Mouse (Mus musculus): Measurements from ENCODE around the gene Gm13285. TPM values are rescaled to one million over a fixed set of nuclear protein-coding genes. Genes with fewer than 3 reads are reported as not detected.
"Not testable (repeated sequence)": the region's sequence is repeated elsewhere in the genome, so short reads cannot be mapped to it uniquely, and the experiment has no call there.

Gm13285 gene
- polyA plus RNA-seq, 1 experiment from 2014 or later: 0.82 TPM

DNA sequence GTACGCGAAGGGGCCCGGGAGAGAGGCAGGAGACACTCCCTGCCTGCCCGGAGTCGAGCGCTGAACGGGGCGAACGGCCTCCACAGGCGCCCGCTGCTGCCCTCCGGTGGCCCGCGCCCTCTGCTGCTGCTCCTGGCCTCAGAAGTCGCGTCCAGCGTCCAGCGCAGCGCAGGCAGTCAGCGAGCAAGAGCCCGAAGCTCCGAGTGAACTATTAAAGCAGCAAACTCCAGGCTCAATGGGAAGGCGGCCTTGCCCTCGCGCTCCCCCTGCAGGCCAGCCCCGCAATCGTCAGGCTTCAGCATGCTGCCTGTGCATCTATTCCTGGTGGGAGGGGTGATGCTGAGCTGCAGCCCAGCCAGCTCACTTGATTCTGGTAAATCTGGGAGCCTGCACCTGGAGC, 14.1 kb upstream of the Gm13285 start, which contains the start of gene Gm13276:
Gene Gm13276, plus strand, starts transcription at position 301 of the 400 bp plus-strand sequence.
- H3K27ac ChIP-seq (ENCODE audit: low read depth, low read length); DNase-seq (ENCODE audit: low spot score); H3K27me3 ChIP-seq (ENCODE audit: control insufficient read depth, insufficient read depth, low read length); H3K9ac ChIP-seq (ENCODE audit: low read depth, low read length); ATAC-seq (ENCODE audit: low FRiP score); H3K4me2 ChIP-seq (replicated peaks; ENCODE audit: low read depth, low read length); H3K4me1 ChIP-seq (replicated peaks; ENCODE audit: control insufficient read depth, insufficient read depth, low read length); H3K9me3 ChIP-seq (ENCODE audit: control insufficient read depth, low read length); H3K36me3 ChIP-seq (ENCODE audit: control insufficient read depth, insufficient read depth, low read length); H3K4me3 ChIP-seq (ENCODE audit: low read depth, low read length): not testable (repeated sequence)
- WGBS: no CpG with 5 or more reads among the region's 27 CpGs

DNA sequence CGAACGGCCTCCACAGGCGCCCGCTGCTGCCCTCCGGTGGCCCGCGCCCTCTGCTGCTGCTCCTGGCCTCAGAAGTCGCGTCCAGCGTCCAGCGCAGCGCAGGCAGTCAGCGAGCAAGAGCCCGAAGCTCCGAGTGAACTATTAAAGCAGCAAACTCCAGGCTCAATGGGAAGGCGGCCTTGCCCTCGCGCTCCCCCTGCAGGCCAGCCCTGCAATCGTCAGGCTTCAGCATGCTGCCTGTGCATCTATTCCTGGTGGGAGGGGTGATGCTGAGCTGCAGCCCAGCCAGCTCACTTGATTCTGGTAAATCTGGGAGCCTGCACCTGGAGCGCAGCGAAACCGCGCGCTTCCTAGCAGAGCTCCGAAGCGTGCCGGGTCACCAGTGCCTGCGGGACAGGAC, 11.1 kb upstream of the Gm13285 start, which contains the start of gene Gm13277:
Gene Gm13277, plus strand, starts transcription at position 231 of the 400 bp plus-strand sequence.
- ATAC-seq (ENCODE audit: low FRiP score); H3K27ac ChIP-seq (ENCODE audit: low read depth, low read length); H3K27me3 ChIP-seq (ENCODE audit: control insufficient read depth, insufficient read depth, low read length); DNase-seq (ENCODE audit: low spot score); H3K36me3 ChIP-seq (ENCODE audit: control insufficient read depth, insufficient read depth, low read length); H3K4me3 ChIP-seq (ENCODE audit: low read depth, low read length); H3K9me3 ChIP-seq (ENCODE audit: control insufficient read depth, low read length); H3K4me2 ChIP-seq (replicated peaks; ENCODE audit: low read depth, low read length); H3K4me1 ChIP-seq (replicated peaks; ENCODE audit: control insufficient read depth, insufficient read depth, low read length); H3K9ac ChIP-seq (ENCODE audit: low read depth, low read length): not testable (repeated sequence)
- 0% methylated on average over 1 of the region's 28 CpGs for WGBS

DNA sequence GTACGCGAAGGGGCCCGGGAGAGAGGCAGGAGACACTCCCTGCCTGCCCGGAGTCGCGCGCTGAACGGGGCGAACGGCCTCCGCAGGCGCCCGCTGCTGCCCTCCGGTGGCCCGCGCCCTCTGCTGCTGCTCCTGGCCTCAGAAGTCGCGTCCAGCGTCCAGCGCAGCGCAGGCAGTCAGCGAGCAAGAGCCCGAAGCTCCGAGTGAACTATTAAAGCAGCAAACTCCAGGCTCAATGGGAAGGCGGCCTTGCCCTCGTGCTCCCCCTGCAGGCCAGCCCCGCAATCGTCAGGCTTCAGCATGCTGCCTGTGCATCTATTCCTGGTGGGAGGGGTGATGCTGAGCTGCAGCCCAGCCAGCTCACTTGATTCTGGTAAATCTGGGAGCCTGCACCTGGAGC, 8.2 kb upstream of the Gm13285 start, which contains the start of gene Gm13278:
Gene Gm13278, plus strand, starts transcription at position 301 of the 400 bp plus-strand sequence.
- not testable (repeated sequence) for H3K27ac ChIP-seq (ENCODE audit: low read depth, low read length); H3K4me2 ChIP-seq (replicated peaks; ENCODE audit: low read depth, low read length); ATAC-seq (ENCODE audit: low FRiP score); H3K27me3 ChIP-seq (ENCODE audit: control insufficient read depth, insufficient read depth, low read length); H3K4me3 ChIP-seq (ENCODE audit: low read depth, low read length); H3K4me1 ChIP-seq (replicated peaks; ENCODE audit: control insufficient read depth, insufficient read depth, low read length); H3K9ac ChIP-seq (ENCODE audit: low read depth, low read length); H3K36me3 ChIP-seq (ENCODE audit: control insufficient read depth, insufficient read depth, low read length); H3K9me3 ChIP-seq (ENCODE audit: control insufficient read depth, low read length); DNase-seq (ENCODE audit: low spot score)
- no CpG with 5 or more reads among the region's 28 CpGs for WGBS

DNA sequence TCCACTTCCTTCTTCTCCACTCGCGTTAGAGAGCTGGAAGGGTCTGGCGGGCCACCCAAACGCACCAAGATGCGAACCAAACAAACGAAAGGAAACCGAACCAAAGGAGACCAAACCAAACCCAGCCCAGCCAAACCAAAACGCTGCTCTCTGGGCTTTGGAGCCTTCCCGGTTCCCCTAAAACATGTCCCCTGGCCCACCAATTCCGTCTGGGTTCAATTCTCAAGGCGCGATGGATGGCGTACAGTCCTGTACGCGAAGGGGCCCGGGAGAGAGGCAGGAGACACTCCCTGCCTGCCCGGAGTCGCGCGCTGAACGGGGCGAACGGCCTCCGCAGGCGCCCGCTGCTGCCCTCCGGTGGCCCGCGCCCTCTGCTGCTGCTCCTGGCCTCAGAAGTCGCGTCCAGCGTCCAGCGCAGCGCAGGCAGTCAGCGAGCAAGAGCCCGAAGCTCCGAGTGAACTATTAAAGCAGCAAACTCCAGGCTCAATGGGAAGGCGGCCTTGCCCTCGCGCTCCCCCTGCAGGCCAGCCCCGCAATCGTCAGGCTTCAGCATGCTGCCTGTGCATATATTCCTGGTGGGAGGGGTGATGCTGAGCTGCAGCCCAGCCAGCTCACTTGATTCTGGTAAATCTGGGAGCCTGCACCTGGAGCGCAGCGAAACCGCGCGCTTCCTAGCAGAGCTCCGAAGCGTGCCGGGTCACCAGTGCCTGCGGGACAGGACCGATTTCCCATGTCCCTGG, 5.4 kb upstream of the Gm13285 start, which contains the start of gene Gm13275:
Gene Gm13275, plus strand, starts transcription at position 552 of the 740 bp plus-strand sequence.
- H3K27ac ChIP-seq (ENCODE audit: low read depth, low read length); H3K4me2 ChIP-seq (replicated peaks; ENCODE audit: low read depth, low read length); H3K9ac ChIP-seq (ENCODE audit: low read depth, low read length); H3K4me3 ChIP-seq (ENCODE audit: low read depth, low read length); ATAC-seq (ENCODE audit: low FRiP score); H3K36me3 ChIP-seq (ENCODE audit: control insufficient read depth, insufficient read depth, low read length); H3K27me3 ChIP-seq (ENCODE audit: control insufficient read depth, insufficient read depth, low read length); DNase-seq (ENCODE audit: low spot score); H3K9me3 ChIP-seq (ENCODE audit: control insufficient read depth, low read length); H3K4me1 ChIP-seq (replicated peaks; ENCODE audit: control insufficient read depth, insufficient read depth, low read length): not testable (repeated sequence)
- 0% methylated on average over 4 of the region's 52 CpGs for WGBS

DNA sequence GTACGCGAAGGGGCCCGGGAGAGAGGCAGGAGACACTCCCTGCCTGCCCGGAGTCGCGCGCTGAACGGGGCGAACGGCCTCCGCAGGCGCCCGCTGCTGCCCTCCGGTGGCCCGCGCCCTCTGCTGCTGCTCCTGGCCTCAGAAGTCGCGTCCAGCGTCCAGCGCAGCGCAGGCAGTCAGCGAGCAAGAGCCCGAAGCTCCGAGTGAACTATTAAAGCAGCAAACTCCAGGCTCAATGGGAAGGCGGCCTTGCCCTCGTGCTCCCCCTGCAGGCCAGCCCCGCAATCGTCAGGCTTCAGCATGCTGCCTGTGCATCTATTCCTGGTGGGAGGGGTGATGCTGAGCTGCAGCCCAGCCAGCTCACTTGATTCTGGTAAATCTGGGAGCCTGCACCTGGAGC, 2.4 kb upstream of the Gm13285 start, which contains the start of gene Gm13279:
Gene Gm13279, plus strand, starts transcription at position 301 of the 400 bp plus-strand sequence.
- not testable (repeated sequence) for H3K4me1 ChIP-seq (replicated peaks; ENCODE audit: control insufficient read depth, insufficient read depth, low read length); DNase-seq (ENCODE audit: low spot score); H3K36me3 ChIP-seq (ENCODE audit: control insufficient read depth, insufficient read depth, low read length); H3K27ac ChIP-seq (ENCODE audit: low read depth, low read length); ATAC-seq (ENCODE audit: low FRiP score); H3K9me3 ChIP-seq (ENCODE audit: control insufficient read depth, low read length); H3K4me2 ChIP-seq (replicated peaks; ENCODE audit: low read depth, low read length); H3K9ac ChIP-seq (ENCODE audit: low read depth, low read length); H3K4me3 ChIP-seq (ENCODE audit: low read depth, low read length); H3K27me3 ChIP-seq (ENCODE audit: control insufficient read depth, insufficient read depth, low read length)
- no CpG with 5 or more reads among the region's 28 CpGs for WGBS

DNA sequence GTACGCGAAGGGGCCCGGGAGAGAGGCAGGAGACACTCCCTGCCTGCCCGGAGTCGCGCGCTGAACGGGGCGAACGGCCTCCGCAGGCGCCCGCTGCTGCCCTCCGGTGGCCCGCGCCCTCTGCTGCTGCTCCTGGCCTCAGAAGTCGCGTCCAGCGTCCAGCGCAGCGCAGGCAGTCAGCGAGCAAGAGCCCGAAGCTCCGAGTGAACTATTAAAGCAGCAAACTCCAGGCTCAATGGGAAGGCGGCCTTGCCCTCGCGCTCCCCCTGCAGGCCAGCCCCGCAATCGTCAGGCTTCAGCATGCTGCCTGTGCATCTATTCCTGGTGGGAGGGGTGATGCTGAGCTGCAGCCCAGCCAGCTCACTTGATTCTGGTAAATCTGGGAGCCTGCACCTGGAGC, 3.5 kb downstream of the Gm13285 start, which contains the start of gene Gm13287:
Gene Gm13287, plus strand, starts transcription at position 301 of the 400 bp plus-strand sequence.
- H3K9me3 ChIP-seq (ENCODE audit: control insufficient read depth, low read length); H3K4me3 ChIP-seq (ENCODE audit: low read depth, low read length); ATAC-seq (ENCODE audit: low FRiP score); H3K4me1 ChIP-seq (replicated peaks; ENCODE audit: control insufficient read depth, insufficient read depth, low read length); H3K36me3 ChIP-seq (ENCODE audit: control insufficient read depth, insufficient read depth, low read length); H3K27me3 ChIP-seq (ENCODE audit: control insufficient read depth, insufficient read depth, low read length); H3K9ac ChIP-seq (ENCODE audit: low read depth, low read length); H3K4me2 ChIP-seq (replicated peaks; ENCODE audit: low read depth, low read length); H3K27ac ChIP-seq (ENCODE audit: low read depth, low read length); DNase-seq (ENCODE audit: low spot score): not testable (repeated sequence)
- WGBS: no CpG with 5 or more reads among the region's 29 CpGs

DNA sequence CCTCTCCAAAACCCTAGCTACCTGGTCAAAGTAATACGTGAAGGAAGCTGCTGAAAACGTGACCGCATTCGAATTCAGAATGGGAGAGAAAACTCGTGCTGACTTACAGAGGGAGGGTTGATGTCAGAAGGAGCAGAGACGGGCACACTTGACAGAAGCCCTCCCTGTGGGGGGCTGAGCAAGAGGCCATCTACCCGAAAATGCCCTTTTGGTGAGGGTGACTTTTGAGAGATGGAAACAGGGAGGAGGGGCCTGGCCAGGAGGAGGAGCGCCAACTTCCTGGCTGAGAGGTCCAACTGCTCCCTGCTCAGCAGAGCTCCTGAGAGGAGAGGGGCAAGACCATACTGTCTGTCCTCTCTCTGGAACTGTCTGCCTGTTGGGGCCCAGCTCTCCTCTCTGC, 5.8 kb downstream of the Gm13285 start, which contains the start of gene Gm13288:
Gene Gm13288, plus strand, starts transcription at position 301 of the 400 bp plus-strand sequence.
- H3K4me3 ChIP-seq (ENCODE audit: low read depth, low read length); H3K4me1 ChIP-seq (replicated peaks; ENCODE audit: control insufficient read depth, insufficient read depth, low read length); H3K27me3 ChIP-seq (ENCODE audit: control insufficient read depth, insufficient read depth, low read length); H3K36me3 ChIP-seq (ENCODE audit: control insufficient read depth, insufficient read depth, low read length); H3K4me2 ChIP-seq (replicated peaks; ENCODE audit: low read depth, low read length); DNase-seq (ENCODE audit: low spot score); ATAC-seq (ENCODE audit: low FRiP score); H3K9me3 ChIP-seq (ENCODE audit: control insufficient read depth, low read length); H3K27ac ChIP-seq (ENCODE audit: low read depth, low read length); H3K9ac ChIP-seq (ENCODE audit: low read depth, low read length): not testable (repeated sequence)
- no CpG with 5 or more reads among the region's 8 CpGs for WGBS

DNA sequence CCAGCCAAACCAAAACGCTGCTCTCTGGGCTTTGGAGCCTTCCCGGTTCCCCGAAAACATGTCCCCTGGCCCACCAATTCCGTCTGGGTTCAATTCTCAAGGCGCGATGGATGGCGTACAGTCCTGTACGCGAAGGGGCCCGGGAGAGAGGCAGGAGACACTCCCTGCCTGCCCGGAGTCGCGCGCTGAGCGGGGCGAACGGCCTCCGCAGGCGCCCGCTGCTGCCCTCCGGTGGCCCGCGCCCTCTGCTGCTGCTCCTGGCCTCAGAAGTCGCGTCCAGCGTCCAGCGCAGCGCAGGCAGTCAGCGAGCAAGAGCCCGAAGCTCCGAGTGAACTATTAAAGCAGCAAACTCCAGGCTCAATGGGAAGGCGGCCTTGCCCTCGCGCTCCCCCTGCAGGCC, 6.3 kb downstream of the Gm13285 start:
- H3K4me1 ChIP-seq (replicated peaks; ENCODE audit: control insufficient read depth, insufficient read depth, low read length); H3K9me3 ChIP-seq (ENCODE audit: control insufficient read depth, low read length); H3K4me3 ChIP-seq (ENCODE audit: low read depth, low read length); H3K9ac ChIP-seq (ENCODE audit: low read depth, low read length); H3K36me3 ChIP-seq (ENCODE audit: control insufficient read depth, insufficient read depth, low read length); H3K27me3 ChIP-seq (ENCODE audit: control insufficient read depth, insufficient read depth, low read length); H3K4me2 ChIP-seq (replicated peaks; ENCODE audit: low read depth, low read length); DNase-seq (ENCODE audit: low spot score); H3K27ac ChIP-seq (ENCODE audit: low read depth, low read length); ATAC-seq (ENCODE audit: low FRiP score): not testable (repeated sequence)
- 0% methylated on average over 6 of the region's 34 CpGs for WGBS

DNA sequence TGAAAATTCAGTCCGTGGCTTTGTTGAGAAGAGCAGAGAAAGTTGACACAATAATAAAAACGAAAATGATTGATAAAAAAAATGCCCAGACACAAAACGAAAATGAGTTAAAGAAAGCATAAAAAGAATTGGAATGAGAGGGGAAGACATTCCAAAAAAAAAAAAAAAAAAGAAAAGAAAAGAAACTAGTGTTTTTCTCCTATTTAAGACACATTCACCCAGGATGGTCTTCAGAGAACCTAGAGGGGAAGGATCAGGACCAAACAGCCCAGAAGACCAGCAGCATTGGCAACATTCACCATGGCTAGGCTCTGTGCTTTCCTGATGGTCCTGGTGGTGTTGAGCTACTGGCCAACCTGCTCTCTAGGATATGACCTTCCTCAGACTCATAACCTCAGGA, 16.5 kb downstream of the Gm13285 start, which contains the start of gene Ifna7:
Gene Ifna7, plus strand, starts transcription at position 301 of the 400 bp plus-strand sequence.
- H3K4me3 ChIP-seq (ENCODE audit: low read depth, low read length): no peak within 1 kb of the TSS
- 75% methylated on average over 3 of the region's 3 CpGs for WGBS
- no peak for ATAC-seq (ENCODE audit: low FRiP score)

More for the DNA sequence above, 16.5 kb downstream of the Gm13285 start, which contains the start of gene Ifna7:
- Histone ChIP-seq H3K9me3 (ENCODE audit: control insufficient read depth, low read length) (no peaks in the 10 kb centered on the region), H3K4me1 (replicated peaks; ENCODE audit: control insufficient read depth, insufficient read depth, low read length) (no peaks in the 10 kb centered on the region), H3K27me3 (ENCODE audit: control insufficient read depth, insufficient read depth, low read length) (no peaks in the 10 kb centered on the region), H3K9ac (ENCODE audit: low read depth, low read length) (no peak within 1 kb of the TSS), H3K4me2 (replicated peaks; ENCODE audit: low read depth, low read length) (no peak within 1 kb of the TSS), H3K27ac (ENCODE audit: low read depth, low read length) (no peak within 1 kb of the TSS), H3K36me3 (ENCODE audit: control insufficient read depth, insufficient read depth, low read length) (no peaks in the 10 kb centered on the region)
- no peak for DNase-seq (ENCODE audit: low spot score)
